ENCODE assay signal across 23 mouse cellular contexts in genomic region chr1:121608000-121608399, GRCm38 (mm10). TPM values are rescaled to one million over a fixed set of nuclear protein-coding genes. Genes with fewer than 3 reads are reported as not detected.
A peak's percentile ranks its signal among the peaks of the same experiment; 100 is the strongest.
DNase-seq lines count a peak whose midpoint lies in the region; ATAC-seq and TF ChIP-seq lines count a peak whose summit lies in the region.
"Had no signal": no experiment of that assay in that cellular context is flagged by ENCODE, and none has a peak within 500 bp of the region (broad histone marks: within the 10 kb centered on the region; RNA-seq: fewer than 3 reads in every experiment).

No protein-coding gene starts in this region.

- no peaks in the 10 kb centered on the region for H3K4me1 ChIP-seq in midbrain, postnatal 0 days (ENCODE audit: insufficient read depth, low read length)
- no peaks in the 10 kb centered on the region for H3K4me1 ChIP-seq in midbrain, embryonic 11.5 days (ENCODE audit: control insufficient read depth, insufficient read depth, low read length)
- H3K4me1 ChIP-seq in embryonic facial prominence, embryonic 10.5 days, result peaks cover 7% of the 10 kb centered on the region
- peaks cover 8% of the 10 kb centered on the region for H3K4me1 ChIP-seq in thymus, adult 2 months (replicated peaks; ENCODE audit: control insufficient read depth, insufficient read depth, low read length)
- no peaks in the 10 kb centered on the region for H3K4me1 ChIP-seq in liver, postnatal 0 days (ENCODE audit: insufficient read depth)
- H3K4me1 ChIP-seq: heart, embryonic 10.5 days; liver, embryonic 13.5 days had no signal

- TF ChIP-seq POLR2A in thymus, adult 2 months (IDR thresholded peaks at IDR 0.05; ENCODE audit: control insufficient read depth, extremely low read depth, insufficient read depth, low read length, poor library complexity), result no peak

- no peak overlapping the region for H3K4me2 ChIP-seq in midbrain, postnatal 0 days (ENCODE audit: low read depth, low read length, poor library complexity, severe bottlenecking)
- H3K4me2 ChIP-seq in midbrain, embryonic 11.5 days, result no peak overlapping the region
- H3K4me2 ChIP-seq in liver, postnatal 0 days (ENCODE audit: low read depth, low read length), result no peak overlapping the region
- H3K4me2 ChIP-seq: liver, embryonic 13.5 days; lung, embryonic 14.5 days had no signal

- ATAC-seq in midbrain, postnatal 0 days (ENCODE audit: low FRiP score), result 0 out of 2 replicates have a peak, but pooled peaks have one; percentile 27
- ATAC-seq in midbrain, embryonic 11.5 days (ENCODE audit: low FRiP score), result no peak
- ATAC-seq in liver, postnatal 0 days, result no peak
- ATAC-seq: forebrain, postnatal 0 days; hindbrain, postnatal 0 days; intestine, embryonic 16.5 days; midbrain, embryonic 16.5 days had no signal

- no peak overlapping the region for H3K27ac ChIP-seq in midbrain, postnatal 0 days (ENCODE audit: low read depth, low read length)
- H3K27ac ChIP-seq in midbrain, embryonic 11.5 days (ENCODE audit: low read depth, low read length), result no peak overlapping the region
- H3K27ac ChIP-seq in embryonic facial prominence, embryonic 10.5 days (replicated peaks), result no peak overlapping the region
- H3K27ac ChIP-seq in thymus, adult 2 months (ENCODE audit: control insufficient read depth, insufficient read depth, low read length), result peak overlapping the region; percentile 71
- H3K27ac ChIP-seq in liver, postnatal 0 days (ENCODE audit: low read depth), result no peak overlapping the region
- H3K27ac ChIP-seq: heart, embryonic 10.5 days; hindbrain, postnatal 0 days; liver, embryonic 13.5 days had no signal

- no peak for DNase-seq in midbrain, postnatal 0 days (ENCODE audit: low spot score)
- no peak for DNase-seq in midbrain, embryonic 11.5 days (ENCODE audit: low spot score, missing footprints)
- peak; percentile 25 for DNase-seq in embryonic facial prominence, embryonic 10.5 days (ENCODE audit: low spot score)
- DNase-seq in thymus, adult 2 months, result peak; percentile 12
- no peak for DNase-seq in adrenal gland, adult 18-20 months (ENCODE audit: low spot score in 2 of 2)
- DNase-seq in liver, postnatal 0 days, result no peak
- no peak for DNase-seq in cerebellum, adult 9-11 months
- DNase-seq: adrenal gland, postnatal 36 days; B cell, adult 2 months; cerebellum, postnatal 10 days; forebrain, postnatal 0 days; heart, postnatal 10 days; kidney, adult 9 months; kidney, postnatal 36 days; liver, embryonic 13.5 days; lung, embryonic 14.5 days; lung, postnatal 4 days; right cerebral cortex, postnatal 25 days; spleen, adult 18-20 months had no signal

- no peaks in the 10 kb centered on the region for H3K27me3 ChIP-seq in midbrain, postnatal 0 days (ENCODE audit: insufficient read depth, low read length)
- no peaks in the 10 kb centered on the region for H3K27me3 ChIP-seq in midbrain, embryonic 11.5 days (ENCODE audit: control insufficient read depth, insufficient read depth, low read length)
- H3K27me3 ChIP-seq in embryonic facial prominence, embryonic 10.5 days (replicated peaks; ENCODE audit: low read depth, poor library complexity, severe bottlenecking), result no peaks in the 10 kb centered on the region
- H3K27me3 ChIP-seq in thymus, adult 2 months (ENCODE audit: control insufficient read depth, insufficient read depth, low read length), result no peaks in the 10 kb centered on the region
- no peaks in the 10 kb centered on the region for H3K27me3 ChIP-seq in liver, postnatal 0 days (ENCODE audit: insufficient read depth, low read length)
- H3K27me3 ChIP-seq: liver, embryonic 13.5 days had no signal

- H3K36me3 ChIP-seq in midbrain, postnatal 0 days (ENCODE audit: insufficient read depth, low read length), result no peaks in the 10 kb centered on the region
- no peaks in the 10 kb centered on the region for H3K36me3 ChIP-seq in midbrain, embryonic 11.5 days (ENCODE audit: control insufficient read depth, insufficient read depth, low read length)
- no peaks in the 10 kb centered on the region for H3K36me3 ChIP-seq in embryonic facial prominence, embryonic 10.5 days (replicated peaks)
- no peaks in the 10 kb centered on the region for H3K36me3 ChIP-seq in thymus, adult 2 months (ENCODE audit: control insufficient read depth, insufficient read depth, low read length)
- H3K36me3 ChIP-seq in liver, postnatal 0 days (replicated peaks; ENCODE audit: insufficient read depth, low read length), result no peaks in the 10 kb centered on the region
- H3K36me3 ChIP-seq: heart, embryonic 10.5 days; liver, embryonic 13.5 days had no signal

- H3K4me3 ChIP-seq in midbrain, postnatal 0 days (ENCODE audit: low read depth, low read length), result no peak overlapping the region
- H3K4me3 ChIP-seq in midbrain, embryonic 11.5 days (ENCODE audit: low read depth, low read length), result no peak overlapping the region
- H3K4me3 ChIP-seq in embryonic facial prominence, embryonic 10.5 days, result no peak overlapping the region
- no peak overlapping the region for H3K4me3 ChIP-seq in thymus, adult 2 months (ENCODE audit: control insufficient read depth, insufficient read depth, low read length)
- H3K4me3 ChIP-seq in liver, postnatal 0 days (ENCODE audit: low read depth, low read length), result no peak overlapping the region
- H3K4me3 ChIP-seq: heart, embryonic 10.5 days; liver, embryonic 13.5 days had no signal

- 74% methylated on average over 7 of the region's 7 CpGs for WGBS in midbrain, postnatal 0 days
- 77% methylated on average over 7 of the region's 7 CpGs for WGBS in midbrain, embryonic 11.5 days
- WGBS in embryonic facial prominence, embryonic 10.5 days, result 42% methylated on average over 7 of the region's 7 CpGs
- 41% methylated on average over 7 of the region's 7 CpGs for WGBS in thymus, adult 2 months
- 47% methylated on average over 7 of the region's 7 CpGs for WGBS in liver, postnatal 0 days (ENCODE audit: insufficient replicate concordance)

- TF ChIP-seq CTCF in midbrain, postnatal 0 days (IDR thresholded peaks at IDR 0.05), result no peak
- no peak for TF ChIP-seq CTCF in thymus, adult 2 months (IDR thresholded peaks at IDR 0.05; ENCODE audit: borderline replicate concordance, control insufficient read depth, extremely low read depth, insufficient read depth, low read length, poor library complexity)
- TF ChIP-seq CTCF in liver, postnatal 0 days (IDR thresholded peaks at IDR 0.05; ENCODE audit: low read depth), result no peak

- TF ChIP-seq EP300 in liver, postnatal 0 days (IDR thresholded peaks at IDR 0.05; ENCODE audit: low read depth), result no peak

- no peak overlapping the region for H3K9ac ChIP-seq in midbrain, postnatal 0 days (replicated peaks; ENCODE audit: low read length, poor library complexity, severe bottlenecking)
- no peak overlapping the region for H3K9ac ChIP-seq in midbrain, embryonic 11.5 days (ENCODE audit: low read length)
- no peak overlapping the region for H3K9ac ChIP-seq in liver, postnatal 0 days (replicated peaks)
- H3K9ac ChIP-seq: forebrain, postnatal 0 days; liver, embryonic 13.5 days; lung, embryonic 14.5 days had no signal

- H3K9me3 ChIP-seq in midbrain, postnatal 0 days (ENCODE audit: low read length), result no peaks in the 10 kb centered on the region
- no peaks in the 10 kb centered on the region for H3K9me3 ChIP-seq in midbrain, embryonic 11.5 days (ENCODE audit: control insufficient read depth, low read length)
- no peaks in the 10 kb centered on the region for H3K9me3 ChIP-seq in embryonic facial prominence, embryonic 10.5 days
- H3K9me3 ChIP-seq in liver, postnatal 0 days (ENCODE audit: low read length), result no peaks in the 10 kb centered on the region
- H3K9me3 ChIP-seq: heart, embryonic 10.5 days; liver, embryonic 13.5 days had no signal

RNA-seq across cellular contexts. Expression of gene Ddx18, which starts 40.2 kb away (rescaled TPM):
- 22.0 and 29.0 TPM in 2 replicates for total RNA-seq in midbrain, postnatal 0 days (2014; rRNA removed)
- polyA plus RNA-seq in midbrain, postnatal 0 days (2015; fragmentation: Nextera tagmentation; extraction: Ambion mirVana), result 30.4 and 31.8 TPM in 2 replicates
- 76.3 and 81.0 TPM in 2 replicates for polyA plus RNA-seq in midbrain, embryonic 11.5 days (2014; fragmentation: Nextera tagmentation; extraction: Ambion mirVana)
- 77.9 and 81.4 TPM in 2 replicates for polyA plus RNA-seq in embryonic facial prominence, embryonic 10.5 days (2016; fragmentation: Nextera tagmentation; extraction: Ambion mirVana)
- 52.7 and 60.1 TPM in 2 replicates for polyA plus RNA-seq in thymus, adult 2 months (2012; rRNA removed)
- 10 to 100 TPM; 45.3 to 48.2 TPM for total RNA-seq in adrenal gland, adult 18-20 months (2021)
- polyA plus RNA-seq in liver, postnatal 0 days (2015; fragmentation: Nextera tagmentation; extraction: Ambion mirVana), result 27.1 and 29.0 TPM in 2 replicates

Comparison
In these comparisons a context has a peak if more than half of its experiments do, and no peak if none do; other contexts are left out.
1. DNase-seq: peak in embryonic facial prominence, embryonic 10.5 days (single experiment) and thymus, adult 2 months (single experiment); none in midbrain, postnatal 0 days (single experiment), midbrain, embryonic 11.5 days (single experiment), adrenal gland, adult 18-20 months (0 of 2), liver, postnatal 0 days (single experiment) and cerebellum, adult 9-11 months (single experiment).